Mouse (Mus musculus) ES-Bruce4 (cell line): ENCODE data around the gene Atrip. TPM values are rescaled to one million over a fixed set of nuclear protein-coding genes. Genes with fewer than 3 reads are reported as not detected.

ENCODE experiments used
- H3K27ac ChIP-seq: 2 replicates; pipeline ENCODE4 v1.5.1; 2012; ENCODE audit warnings: low read length, inconsistent platforms; ENCODE audit not compliant: insufficient read depth
- H3K27me3 ChIP-seq: 2 replicates; pipeline ENCODE4 v1.6.1; 2012; ENCODE audit warnings: mild to moderate bottlenecking, low read length, inconsistent platforms; ENCODE audit not compliant: control insufficient read depth, poor library complexity, insufficient read depth, severe bottlenecking
- H3K36me3 ChIP-seq: 2 replicates; pipeline ENCODE4 v1.6.1; 2012; ENCODE audit warnings: inconsistent platforms, mild to moderate bottlenecking, low read length, moderate library complexity; ENCODE audit not compliant: control insufficient read depth, poor library complexity, insufficient read depth, severe bottlenecking
- H3K4me1 ChIP-seq: one replicate; pipeline ENCODE4 v1.8.1; 2011; ENCODE audit warnings: low read length; ENCODE audit not compliant: control insufficient read depth, insufficient read depth
- H3K4me3 ChIP-seq: 2 replicates; pipeline ENCODE4 v1.5.1; 2011; ENCODE audit warnings: low read depth, mild to moderate bottlenecking, low read length
- H3K9ac ChIP-seq: 2 replicates; pipeline ENCODE4 v1.6.1; 2012; ENCODE audit warnings: low read depth, mild to moderate bottlenecking, inconsistent platforms; ENCODE audit not compliant: poor library complexity, severe bottlenecking
- H3K9me3 ChIP-seq: replicated peaks from 2 replicates; pipeline ENCODE4 v1.6.1; 2012; ENCODE audit warnings: mild to moderate bottlenecking, low read length, inconsistent platforms; ENCODE audit not compliant: control insufficient read depth, poor library complexity, insufficient read depth, severe bottlenecking
- CTCF ChIP-seq: IDR thresholded peaks from one replicate; pipeline ENCODE4 v1.8.1; 2011; ENCODE audit warnings: low read depth, low read length
- EP300 ChIP-seq: IDR thresholded peaks from 2 replicates; pipeline ENCODE4 v1.6.1; 2011; ENCODE audit warnings: low read depth, low read length; ENCODE audit not compliant: insufficient read depth
- POLR2A ChIP-seq: IDR thresholded peaks from one replicate; pipeline ENCODE4 v1.8.1; 2011; ENCODE audit warnings: low read length; ENCODE audit not compliant: insufficient read depth
- polyA plus RNA-seq: library from polyadenylated mRNA; stranded (reverse); fragments of >200 nt; gene quantifications from 2 replicates; pipeline ENCODE4 v1.2.4, GENCODE M21; 2011; ENCODE audit warnings: low read depth; ENCODE audit not compliant: missing spikeins, insufficient read depth, insufficient read length

The Atrip gene
- polyA plus RNA-seq, 1 experiment, result 20.0 TPM

DNA sequence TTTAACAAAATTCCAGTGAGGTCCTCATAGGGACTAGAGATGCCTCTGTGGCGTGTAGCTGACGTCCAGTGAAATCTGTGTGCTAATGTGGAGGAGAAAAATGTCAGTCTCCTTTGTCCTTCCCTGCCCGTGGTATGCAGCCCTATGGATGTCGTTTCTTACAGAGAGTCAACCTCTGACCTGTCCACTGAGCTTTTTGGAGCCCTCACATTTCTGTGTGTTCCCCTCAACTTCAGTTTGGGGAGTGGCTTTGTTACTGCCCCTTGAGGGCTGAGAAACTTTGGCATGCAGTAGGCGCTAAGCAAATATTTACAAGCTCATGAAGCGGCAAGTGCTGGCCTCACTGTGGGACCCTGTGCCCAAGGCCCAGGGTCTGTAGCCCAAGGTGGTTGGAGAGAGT lies 23.4 kb upstream of the Atrip start:
- peaks cover 6% of the 10 kb centered on the region for H3K4me1 ChIP-seq
- H3K9me3 ChIP-seq, result no peaks in the 10 kb centered on the region
- H3K27me3 ChIP-seq, result no peaks in the 10 kb centered on the region
- H3K36me3 ChIP-seq, result no peaks in the 10 kb centered on the region
- no peak for TF ChIP-seq POLR2A
- no peak for TF ChIP-seq CTCF
- no peak for TF ChIP-seq EP300
- no peak overlapping the region for H3K27ac ChIP-seq
- no peak overlapping the region for H3K4me3 ChIP-seq
- peak overlapping the region; percentile 10; the same call in 1 of the 2 replicates for H3K9ac ChIP-seq

DNA sequence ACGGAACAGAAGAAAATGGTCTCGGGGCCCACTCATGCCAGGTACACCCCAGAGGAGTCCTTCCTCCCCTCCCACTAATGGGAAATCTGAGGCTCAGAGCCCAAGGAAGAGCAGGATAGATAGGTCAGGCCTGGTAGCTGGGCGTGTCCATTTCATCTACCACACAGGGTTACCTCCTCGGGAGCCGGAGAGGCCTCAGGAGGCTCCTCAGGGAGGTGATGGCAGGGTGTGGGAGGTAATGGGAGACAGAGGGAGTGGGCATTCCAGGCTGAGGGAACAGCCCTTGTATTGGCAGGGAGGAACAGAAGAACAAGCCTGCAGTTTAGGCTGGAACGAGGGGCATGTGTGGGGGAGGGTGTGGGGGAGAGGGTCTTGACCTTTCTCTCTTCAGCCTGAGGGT lies 22.9 kb upstream of the Atrip start:
- H3K9me3 ChIP-seq, result no peaks in the 10 kb centered on the region
- peak overlapping the region; percentile 83 for H3K9ac ChIP-seq
- no peaks in the 10 kb centered on the region for H3K27me3 ChIP-seq
- peaks cover 6% of the 10 kb centered on the region for H3K4me1 ChIP-seq
- no peaks in the 10 kb centered on the region; the same call in 1 of the 2 replicates for H3K36me3 ChIP-seq
- TF ChIP-seq CTCF (no peak), EP300 (no peak), POLR2A (no peak)
- H3K4me3 ChIP-seq, result peak overlapping the region; percentile 19
- 0 out of 2 replicates have a peak overlapping the region, but pooled peaks have one; percentile 21 for H3K27ac ChIP-seq

DNA sequence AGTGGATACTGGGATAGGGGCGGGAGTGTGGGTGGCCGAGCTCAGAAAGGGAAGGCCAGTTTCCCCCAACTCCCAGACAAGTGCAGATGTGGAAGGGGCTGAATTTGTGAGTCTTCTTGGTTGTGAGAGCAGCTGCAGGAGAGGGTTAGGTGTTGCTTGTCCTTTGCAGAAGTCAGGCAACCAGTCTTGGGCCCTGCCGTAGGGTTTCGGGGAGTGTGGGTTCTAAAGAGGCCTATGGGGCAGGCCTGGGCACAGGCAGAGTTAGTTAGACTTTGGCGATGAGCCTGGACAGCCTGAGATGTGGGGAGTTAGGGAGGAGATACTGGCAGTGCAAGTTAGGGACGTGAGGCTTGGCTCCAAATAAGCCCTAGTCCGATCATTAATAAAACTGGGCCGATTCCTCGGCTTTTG lies 22.3 kb upstream of the Atrip start:
- Histone ChIP-seq H3K27me3 (no peaks in the 10 kb centered on the region), H3K9ac (peak overlapping the region; percentile 83), H3K4me3 (peak overlapping the region; percentile 71), H3K36me3 (no peaks in the 10 kb centered on the region; the same call in 1 of the 2 replicates), H3K9me3 (no peaks in the 10 kb centered on the region), H3K4me1 (peaks cover 6% of the 10 kb centered on the region), H3K27ac (peak overlapping the region; percentile 21)
- no peak for TF ChIP-seq EP300
- no peak for TF ChIP-seq CTCF
- TF ChIP-seq POLR2A, result no peak

DNA sequence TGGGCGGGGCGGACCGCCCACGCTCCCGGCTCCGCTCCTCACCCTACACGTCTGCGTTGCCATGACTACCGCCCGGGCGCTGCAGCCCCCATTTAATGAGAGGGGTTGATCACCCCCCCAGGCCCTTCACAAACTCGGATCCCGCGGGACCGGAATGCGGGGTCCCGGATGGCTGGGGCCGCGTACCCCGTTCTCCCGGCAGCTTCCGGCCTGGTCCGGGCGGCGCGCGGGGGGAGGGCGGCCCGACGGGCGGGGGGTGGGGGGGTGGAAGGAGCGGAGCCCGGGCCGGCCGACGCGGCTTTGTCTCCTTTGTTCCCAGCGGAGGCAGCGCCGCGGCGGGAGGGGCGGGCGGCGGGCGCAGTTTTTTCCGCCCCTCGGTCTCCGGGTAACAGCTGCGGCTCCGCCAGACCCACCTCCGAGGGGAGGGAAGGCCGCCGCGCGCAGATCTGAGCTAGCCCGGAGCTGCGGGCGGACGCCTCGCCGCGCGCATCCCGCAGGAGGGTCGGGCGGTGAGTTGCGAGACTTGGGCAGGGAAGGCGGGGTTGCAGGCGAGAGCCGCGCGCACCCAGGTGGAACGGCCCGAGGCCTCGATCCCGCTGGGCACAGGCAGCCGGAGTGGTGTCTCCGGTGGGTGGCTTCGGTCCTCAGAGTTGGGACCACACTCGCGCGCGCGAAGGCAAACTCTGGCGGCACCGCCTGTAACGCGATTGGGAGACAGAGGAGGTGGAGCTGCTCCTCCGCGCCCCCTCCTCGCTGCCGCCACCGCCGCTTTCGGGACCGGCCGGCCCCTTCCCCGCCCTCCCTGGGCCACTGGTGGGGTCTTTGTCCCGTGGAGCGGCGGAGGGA lies 21.4 kb upstream of the Atrip start, which contains the start of gene Plxnb1:
Gene Plxnb1, plus strand, starts transcription at position 253 of the 846 bp plus-strand sequence.
- H3K4me3 ChIP-seq, result peak within 1 kb of the TSS; percentile 71
- H3K27me3 ChIP-seq, result no peaks in the 10 kb centered on the region
- H3K27ac ChIP-seq, result peak within 1 kb of the TSS; percentile 78
- TF ChIP-seq CTCF, result no peak
- TF ChIP-seq EP300, result no peak
- TF ChIP-seq POLR2A, result no peak
- H3K4me1 ChIP-seq, result peaks cover 6% of the 10 kb centered on the region
- no peaks in the 10 kb centered on the region; the same call in 1 of the 2 replicates for H3K36me3 ChIP-seq
- H3K9me3 ChIP-seq, result no peaks in the 10 kb centered on the region
- H3K9ac ChIP-seq, result peak within 1 kb of the TSS; percentile 83

DNA sequence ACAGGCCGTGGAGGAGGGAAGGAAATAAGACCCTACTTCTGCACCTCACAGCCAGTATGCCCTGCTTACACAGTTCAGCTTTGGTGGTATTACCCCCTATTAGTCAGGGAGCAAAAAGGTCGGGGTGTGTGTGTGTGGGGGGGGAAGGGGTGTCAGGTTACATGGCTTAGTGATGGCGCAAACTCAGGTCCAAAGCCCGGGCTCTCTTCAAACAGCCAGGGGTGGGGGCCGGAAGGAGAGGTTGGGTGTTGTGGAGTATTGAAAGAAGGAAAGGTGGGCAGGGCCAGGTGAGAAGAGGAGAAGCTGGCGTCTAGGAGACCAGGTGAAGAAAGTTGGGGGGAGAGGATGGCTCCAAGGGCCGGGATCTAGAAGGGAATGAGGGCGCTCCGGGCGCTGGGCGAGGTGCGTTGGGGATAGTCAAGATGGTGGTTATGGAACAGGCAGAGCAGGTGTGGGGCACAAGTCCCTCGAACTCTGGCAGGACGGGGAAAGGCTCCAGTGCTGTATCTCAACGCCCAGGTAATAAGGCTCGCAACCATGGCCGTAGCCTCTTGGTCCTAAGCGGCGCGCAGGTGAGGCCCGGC lies 20.7 kb upstream of the Atrip start:
- no peaks in the 10 kb centered on the region for H3K27me3 ChIP-seq

More for the DNA sequence above, 20.7 kb upstream of the Atrip start:
- H3K9me3 ChIP-seq, result no peaks in the 10 kb centered on the region
- TF ChIP-seq POLR2A (no peak), EP300 (no peak), CTCF (no peak)
- H3K4me3 ChIP-seq, result peak overlapping the region; percentile 61
- H3K27ac ChIP-seq, result peak overlapping the region; percentile 78
- peak overlapping the region; percentile 83 for H3K9ac ChIP-seq
- no peaks in the 10 kb centered on the region; the same call in 1 of the 2 replicates for H3K36me3 ChIP-seq
- peaks cover 6% of the 10 kb centered on the region for H3K4me1 ChIP-seq
